Mouse (Mus musculus) MEL (cell line): ENCODE measurements around the gene Mex3a.

Experiments used
- CTCF ChIP-seq, 3 experiments: IDR thresholded peaks in 2 of 3; conservative IDR thresholded peaks in 1 of 3; 2 replicates each; pipeline ENCODE4 v1.5.1; 2011 to 2012; ENCODE audit warnings: low read length in 3 of 3, low read depth in 2 of 3, mild to moderate bottlenecking in 2 of 3, improper control_type of control experiment in 1 of 3, inconsistent platforms in 1 of 3, mixed read lengths in 1 of 3, moderate library complexity in 1 of 3; ENCODE audit not compliant: control insufficient read depth in 1 of 3, insufficient read depth in 1 of 3, poor library complexity in 1 of 3, severe bottlenecking in 1 of 3
- EP300 ChIP-seq, 2 experiments: IDR thresholded peaks; 2 replicates each; pipeline ENCODE4 v1.6.1; 2011; ENCODE audit warnings: improper control_type of control experiment in 2 of 2, low read length in 2 of 2, low read depth in 1 of 2, mild to moderate bottlenecking in 1 of 2
- POLR2A ChIP-seq, 2 experiments: IDR thresholded peaks; 2 replicates each; pipeline ENCODE4 v1.6.1; 2011 to 2012; ENCODE audit warnings: low read length in 2 of 2, mild to moderate bottlenecking in 2 of 2, control low read depth in 1 of 2, improper control_type of control experiment in 1 of 2, low read depth in 1 of 2, moderate library complexity in 1 of 2; ENCODE audit not compliant: control insufficient read depth in 1 of 2, insufficient read depth in 1 of 2, poor library complexity in 1 of 2

- TF ChIP-seq CTCF (IDR thresholded peaks at IDR 0.05 in 2 of 3, conservative IDR thresholded peaks at IDR 0.05 in 1 of 3; ENCODE audit: control insufficient read depth in 1 of 3, insufficient read depth in 1 of 3, low read depth in 2 of 3, low read length in 3 of 3, poor library complexity in 1 of 3, severe bottlenecking in 1 of 3), result no peak
- no peak for TF ChIP-seq POLR2A (IDR thresholded peaks at IDR 0.05; ENCODE audit: control insufficient read depth in 1 of 2, insufficient read depth in 1 of 2, low read depth in 1 of 2, low read length in 2 of 2, poor library complexity in 1 of 2)
- TF ChIP-seq EP300 (IDR thresholded peaks at IDR 0.05; ENCODE audit: low read depth in 1 of 2, low read length in 2 of 2), result peak; percentile 48 to 70; a peak in 2 of 4 replicates
Observed at GRCm38 (mm10) chr3:88543651-88544410, 11.6 kb downstream of the Mex3a start.
